In the genomic region with DNA sequence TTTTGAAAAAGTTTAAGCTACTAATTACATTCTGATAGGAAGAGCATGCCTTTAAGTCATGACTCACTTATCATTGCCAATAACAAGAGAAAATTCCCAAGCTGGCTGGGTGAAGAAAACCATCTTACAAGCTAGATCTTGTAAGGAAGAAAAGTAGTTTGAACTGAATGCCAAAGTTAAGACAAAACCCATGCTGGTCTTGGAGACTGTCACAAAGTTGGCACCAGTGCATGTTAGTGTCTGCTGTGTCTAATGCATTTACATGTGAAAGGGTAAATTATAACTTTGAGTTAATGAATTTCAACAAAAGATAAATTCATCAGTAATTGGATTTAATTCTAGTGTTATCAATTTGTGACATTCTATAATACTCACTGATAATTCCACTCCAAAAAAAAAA, we compare ENCODE assay signal across 21 mouse cellular contexts.
DNase-seq lines count a peak whose midpoint lies in the region; ATAC-seq and TF ChIP-seq lines count a peak whose summit lies in the region.
"Had no signal": no experiment of that assay in that cellular context is flagged by ENCODE, and none has a peak within 500 bp of the region (broad histone marks: within the 10 kb centered on the region; RNA-seq: fewer than 3 reads in every experiment).

No protein-coding gene starts in this region.

- H3K4me3 ChIP-seq in forebrain, embryonic 15.5 days = no peak overlapping the region
- H3K4me3 ChIP-seq in forebrain, embryonic 12.5 days (replicated peaks) = no peak overlapping the region
- H3K4me3 ChIP-seq in midbrain, postnatal 0 days (ENCODE audit: low read depth, low read length) = no peak overlapping the region
- H3K4me3 ChIP-seq in midbrain, embryonic 11.5 days (ENCODE audit: low read depth, low read length) = no peak overlapping the region
- H3K4me3 ChIP-seq: embryonic facial prominence, embryonic 13.5 days; embryonic facial prominence, embryonic 15.5 days; erythroblast, embryonic 14.5 days; forebrain, embryonic 10.5 days had no signal

- ATAC-seq in forebrain, embryonic 15.5 days (replicated peaks) = 0 out of 2 replicates have a peak, but pooled peaks have one; percentile 32
- ATAC-seq in forebrain, embryonic 12.5 days (ENCODE audit: low FRiP score) = no peak
- no peak for ATAC-seq in midbrain, postnatal 0 days (ENCODE audit: low FRiP score)
- ATAC-seq in midbrain, embryonic 11.5 days (ENCODE audit: low FRiP score) = no peak

- intact Hi-C loops in heart, postnatal 25 days (cut with DNase I) = no loop called here

- H3K9me3 ChIP-seq in forebrain, embryonic 15.5 days = no peaks in the 10 kb centered on the region
- no peaks in the 10 kb centered on the region for H3K9me3 ChIP-seq in forebrain, embryonic 12.5 days
- H3K9me3 ChIP-seq in midbrain, postnatal 0 days (ENCODE audit: low read length) = no peaks in the 10 kb centered on the region
- no peaks in the 10 kb centered on the region for H3K9me3 ChIP-seq in midbrain, embryonic 11.5 days (ENCODE audit: control insufficient read depth, low read length)
- H3K9me3 ChIP-seq: embryonic facial prominence, embryonic 13.5 days; embryonic facial prominence, embryonic 15.5 days; forebrain, embryonic 10.5 days had no signal

- TF ChIP-seq CTCF in midbrain, postnatal 0 days (IDR thresholded peaks at IDR 0.05) = no peak

- no peaks in the 10 kb centered on the region for H3K36me3 ChIP-seq in forebrain, embryonic 15.5 days
- H3K36me3 ChIP-seq in forebrain, embryonic 12.5 days (replicated peaks) = no peaks in the 10 kb centered on the region
- H3K36me3 ChIP-seq in midbrain, postnatal 0 days (ENCODE audit: insufficient read depth, low read length) = no peaks in the 10 kb centered on the region
- H3K36me3 ChIP-seq in midbrain, embryonic 11.5 days (ENCODE audit: control insufficient read depth, insufficient read depth, low read length) = no peaks in the 10 kb centered on the region
- H3K36me3 ChIP-seq: embryonic facial prominence, embryonic 13.5 days; embryonic facial prominence, embryonic 15.5 days; forebrain, embryonic 10.5 days had no signal

- H3K4me1 ChIP-seq in forebrain, embryonic 15.5 days = no peaks in the 10 kb centered on the region
- H3K4me1 ChIP-seq in forebrain, embryonic 12.5 days = peaks cover 3% of the 10 kb centered on the region; the same call in 1 of the 2 replicates
- H3K4me1 ChIP-seq in midbrain, postnatal 0 days (ENCODE audit: insufficient read depth, low read length) = no peaks in the 10 kb centered on the region
- H3K4me1 ChIP-seq in midbrain, embryonic 11.5 days (ENCODE audit: control insufficient read depth, insufficient read depth, low read length) = no peaks in the 10 kb centered on the region
- H3K4me1 ChIP-seq: embryonic facial prominence, embryonic 13.5 days; embryonic facial prominence, embryonic 15.5 days had no signal

- DNase-seq in heart, adult 11 months = peak; percentile 4
- no peak for DNase-seq in heart, postnatal 25 days (ENCODE audit: low spot score)
- DNase-seq in midbrain, postnatal 0 days (ENCODE audit: low spot score) = peak; percentile 8
- DNase-seq in midbrain, embryonic 11.5 days (ENCODE audit: low spot score, missing footprints) = no peak
- no peak for DNase-seq in adrenal gland, postnatal 14 days
- DNase-seq: adrenal gland, adult 2 months; adrenal gland, postnatal 10 days; adrenal gland, postnatal 36 days; cerebellum, adult 11 months; cerebellum, adult 18-20 months; cerebellum, adult 8-10 months; cerebellum, adult 9-11 months; cerebellum, postnatal 14 days; cerebellum, postnatal 36 days; embryo, embryonic 11 days had no signal

- H3K27me3 ChIP-seq in forebrain, embryonic 15.5 days = no peaks in the 10 kb centered on the region
- no peaks in the 10 kb centered on the region for H3K27me3 ChIP-seq in forebrain, embryonic 12.5 days
- no peaks in the 10 kb centered on the region for H3K27me3 ChIP-seq in midbrain, postnatal 0 days (ENCODE audit: insufficient read depth, low read length)
- H3K27me3 ChIP-seq in midbrain, embryonic 11.5 days (ENCODE audit: control insufficient read depth, insufficient read depth, low read length) = no peaks in the 10 kb centered on the region
- H3K27me3 ChIP-seq: embryonic facial prominence, embryonic 13.5 days; embryonic facial prominence, embryonic 15.5 days had no signal

- H3K27ac ChIP-seq in forebrain, embryonic 15.5 days (replicated peaks) = no peak overlapping the region
- H3K27ac ChIP-seq in forebrain, embryonic 12.5 days = no peak overlapping the region
- H3K27ac ChIP-seq in midbrain, postnatal 0 days (ENCODE audit: low read depth, low read length) = no peak overlapping the region
- H3K27ac ChIP-seq in midbrain, embryonic 11.5 days (ENCODE audit: low read depth, low read length) = no peak overlapping the region
- H3K27ac ChIP-seq: embryonic facial prominence, embryonic 13.5 days; embryonic facial prominence, embryonic 15.5 days; forebrain, embryonic 10.5 days had no signal

- no peak overlapping the region for H3K9ac ChIP-seq in forebrain, embryonic 15.5 days (replicated peaks)
- H3K9ac ChIP-seq in forebrain, embryonic 12.5 days = no peak overlapping the region
- H3K9ac ChIP-seq in midbrain, postnatal 0 days (replicated peaks; ENCODE audit: low read length, poor library complexity, severe bottlenecking) = no peak overlapping the region
- no peak overlapping the region for H3K9ac ChIP-seq in midbrain, embryonic 11.5 days (ENCODE audit: low read length)
- H3K9ac ChIP-seq: embryonic facial prominence, embryonic 13.5 days; embryonic facial prominence, embryonic 15.5 days had no signal

- H3K4me2 ChIP-seq in forebrain, embryonic 15.5 days (replicated peaks) = no peak overlapping the region
- no peak overlapping the region for H3K4me2 ChIP-seq in forebrain, embryonic 12.5 days
- no peak overlapping the region for H3K4me2 ChIP-seq in midbrain, postnatal 0 days (ENCODE audit: low read depth, low read length, poor library complexity, severe bottlenecking)
- H3K4me2 ChIP-seq in midbrain, embryonic 11.5 days = no peak overlapping the region
- H3K4me2 ChIP-seq: embryonic facial prominence, embryonic 13.5 days; embryonic facial prominence, embryonic 15.5 days had no signal

Comparison
In these comparisons a context has a peak if more than half of its experiments do, and no peak if none do; other contexts are left out.
1. DNase-seq: peak in heart, adult 11 months (single experiment) and midbrain, postnatal 0 days (single experiment); none in heart, postnatal 25 days (single experiment), midbrain, embryonic 11.5 days (single experiment) and adrenal gland, postnatal 14 days (single experiment).